Mouse (Mus musculus): ENCODE data around the gene Cox4i1.

DNA sequence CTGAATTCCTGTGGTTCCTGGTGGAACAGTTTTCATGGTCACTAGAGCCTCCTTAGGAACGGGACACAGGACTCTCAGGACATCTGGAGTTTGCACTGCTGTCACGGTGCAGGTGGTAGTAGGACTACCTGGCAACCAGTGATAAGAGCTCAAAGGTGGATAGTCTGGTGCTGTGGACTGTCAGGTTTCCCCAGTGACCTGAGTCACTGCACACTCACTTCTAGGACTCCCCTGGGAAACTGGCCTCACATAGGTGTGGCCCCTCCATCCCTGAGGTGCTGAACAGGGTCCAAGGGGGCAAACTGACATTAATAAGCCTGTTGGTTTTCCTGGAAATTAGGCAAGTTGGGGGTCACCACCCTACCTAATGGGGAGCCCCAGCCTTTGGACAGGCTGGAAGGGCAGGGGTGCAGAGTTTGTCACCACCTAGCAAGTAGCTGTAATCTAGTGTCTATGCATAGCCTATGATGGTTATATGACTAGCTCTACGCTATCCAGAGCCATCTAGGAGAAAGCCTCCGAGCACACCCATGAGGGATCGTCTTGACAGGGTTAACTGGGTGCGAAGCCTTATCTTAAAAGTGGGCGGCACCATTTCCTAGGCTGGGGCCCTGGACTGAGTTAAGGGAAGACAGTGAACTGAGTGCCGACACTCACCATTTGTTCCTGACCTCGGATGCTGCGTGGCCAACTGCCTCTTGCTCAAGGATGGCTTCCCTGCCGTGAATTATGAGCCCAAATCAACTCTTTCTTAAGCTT lies 11.8 kb downstream of the Cox4i1 start:
- TF ChIP-seq TCF12 (IDR thresholded peaks at IDR 0.05; ENCODE audit: low read depth, low read length) (no peak), CTCF (conservative IDR thresholded peaks at IDR 0.05 in 1 of 2, IDR thresholded peaks at IDR 0.05 in 1 of 2; ENCODE audit: low read depth in 2 of 2, low read length in 2 of 2) (no peak), CHD1 (IDR thresholded peaks at IDR 0.05; ENCODE audit: low read depth, low read length) (no peak)
